9 mouse cellular contexts compared by ENCODE assay signal in genomic region chr5:135726641-135727346, GRCm38 (mm10). TPM values are rescaled to one million over a fixed set of nuclear protein-coding genes. Genes with fewer than 3 reads are reported as not detected.
DNase-seq lines count a peak whose midpoint lies in the region; ATAC-seq lines count a peak whose summit lies in the region.
"Had no signal": no experiment of that assay in that cellular context is flagged by ENCODE, and none has a peak within 500 bp of the region (broad histone marks: within the 10 kb centered on the region; RNA-seq: fewer than 3 reads in every experiment).

No protein-coding gene starts in this region.

- H3K27ac ChIP-seq in kidney, embryonic 15.5 days = 0 out of 2 replicates have a peak overlapping the region, but pooled peaks have one; percentile 37
- no peak overlapping the region for H3K27ac ChIP-seq in kidney, embryonic 14.5 days (ENCODE audit: low read depth, low read length)
- 0 out of 2 replicates have a peak overlapping the region, but pooled peaks have one; percentile 2 for H3K27ac ChIP-seq in kidney, embryonic 16.5 days (ENCODE audit: low read length)
- no peak overlapping the region for H3K27ac ChIP-seq in stomach, embryonic 15.5 days

- H3K4me2 ChIP-seq in kidney, embryonic 15.5 days = no peak overlapping the region
- no peak overlapping the region for H3K4me2 ChIP-seq in kidney, embryonic 14.5 days (replicated peaks; ENCODE audit: low read depth, low read length)
- H3K4me2 ChIP-seq in kidney, embryonic 16.5 days (replicated peaks; ENCODE audit: low read depth, low read length) = no peak overlapping the region
- peak overlapping the region; percentile 51; the same call in 1 of the 2 replicates for H3K4me2 ChIP-seq in stomach, embryonic 15.5 days

- WGBS in kidney, embryonic 15.5 days = 83% methylated on average over 2 of the region's 2 CpGs
- 84% methylated on average over 2 of the region's 2 CpGs for WGBS in kidney, embryonic 14.5 days
- WGBS in kidney, embryonic 16.5 days = 88% methylated on average over 2 of the region's 2 CpGs
- 77% methylated on average over 2 of the region's 2 CpGs for WGBS in stomach, embryonic 15.5 days

- H3K36me3 ChIP-seq in kidney, embryonic 15.5 days = peaks cover 36% of the 10 kb centered on the region
- H3K36me3 ChIP-seq in kidney, embryonic 14.5 days (ENCODE audit: control insufficient read depth, insufficient read depth, low read length) = peaks cover 36% of the 10 kb centered on the region
- peaks cover 29% of the 10 kb centered on the region for H3K36me3 ChIP-seq in kidney, embryonic 16.5 days (ENCODE audit: insufficient read depth, low read length)
- peaks cover 27% of the 10 kb centered on the region for H3K36me3 ChIP-seq in stomach, embryonic 15.5 days

- peak; percentile 71 for DNase-seq in heart, adult 8-10 months (ENCODE audit: low spot score)
- no peak for DNase-seq in spleen, postnatal 36 days (ENCODE audit: low spot score in 2 of 2)
- no peak for DNase-seq in urinary bladder, postnatal 25 days (ENCODE audit: low spot score)
- DNase-seq in thymus, postnatal 14 days = no peak
- DNase-seq: cerebellum, adult 18-20 months had no signal

- no peaks in the 10 kb centered on the region for H3K9me3 ChIP-seq in kidney, embryonic 15.5 days (replicated peaks)
- no peaks in the 10 kb centered on the region for H3K9me3 ChIP-seq in kidney, embryonic 14.5 days (ENCODE audit: control insufficient read depth, low read length)
- no peaks in the 10 kb centered on the region for H3K9me3 ChIP-seq in kidney, embryonic 16.5 days (ENCODE audit: low read length)
- no peaks in the 10 kb centered on the region for H3K9me3 ChIP-seq in stomach, embryonic 15.5 days

- H3K27me3 ChIP-seq in kidney, embryonic 15.5 days = no peaks in the 10 kb centered on the region
- no peaks in the 10 kb centered on the region for H3K27me3 ChIP-seq in kidney, embryonic 14.5 days (ENCODE audit: control insufficient read depth, insufficient read depth, low read length)
- no peaks in the 10 kb centered on the region for H3K27me3 ChIP-seq in kidney, embryonic 16.5 days (ENCODE audit: insufficient read depth, low read length)
- H3K27me3 ChIP-seq in stomach, embryonic 15.5 days (replicated peaks) = no peaks in the 10 kb centered on the region

- no peak overlapping the region for H3K4me3 ChIP-seq in kidney, embryonic 15.5 days (replicated peaks)
- H3K4me3 ChIP-seq in kidney, embryonic 14.5 days (ENCODE audit: low read length) = no peak overlapping the region
- H3K4me3 ChIP-seq in kidney, embryonic 16.5 days (ENCODE audit: low read length) = no peak overlapping the region
- H3K4me3 ChIP-seq in stomach, embryonic 15.5 days (replicated peaks) = no peak overlapping the region

- H3K9ac ChIP-seq in kidney, embryonic 15.5 days = no peak overlapping the region
- H3K9ac ChIP-seq in kidney, embryonic 14.5 days (ENCODE audit: low read depth, low read length) = no peak overlapping the region
- 0 out of 2 replicates have a peak overlapping the region, but pooled peaks have one; percentile 23 for H3K9ac ChIP-seq in kidney, embryonic 16.5 days (replicated peaks; ENCODE audit: low read length)
- no peak overlapping the region for H3K9ac ChIP-seq in stomach, embryonic 15.5 days

- no peak for ATAC-seq in kidney, embryonic 15.5 days (replicated peaks; ENCODE audit: low FRiP score)
- no peak for ATAC-seq in kidney, embryonic 14.5 days (ENCODE audit: low FRiP score, low TSS enrichment)
- no peak for ATAC-seq in kidney, embryonic 16.5 days (ENCODE audit: low FRiP score, low TSS enrichment)
- ATAC-seq in stomach, embryonic 15.5 days (ENCODE audit: insufficient read depth, low FRiP score, low read depth) = no peak

- H3K4me1 ChIP-seq in kidney, embryonic 15.5 days = peaks cover 50% of the 10 kb centered on the region
- H3K4me1 ChIP-seq in kidney, embryonic 14.5 days (ENCODE audit: control insufficient read depth, insufficient read depth, low read length) = peaks cover 24% of the 10 kb centered on the region
- peaks cover 30% of the 10 kb centered on the region for H3K4me1 ChIP-seq in kidney, embryonic 16.5 days (ENCODE audit: insufficient read depth, low read length)
- peaks cover 34% of the 10 kb centered on the region for H3K4me1 ChIP-seq in stomach, embryonic 15.5 days

RNA-seq across cellular contexts. Expression of gene Tmem120a, which starts 17.5 kb away (rescaled TPM):
- polyA plus RNA-seq in kidney, embryonic 15.5 days (2015; fragmentation: Nextera tagmentation; extraction: Ambion mirVana) = 64.2 and 68.1 TPM in 2 replicates
- 64.7 and 65.1 TPM in 2 replicates for polyA plus RNA-seq in kidney, embryonic 14.5 days (2014; fragmentation: Nextera tagmentation; extraction: Ambion mirVana)
- 10 to 100 TPM; 14.9 to 19.0 (median 16.7) TPM for total RNA-seq in heart, adult 8-10 months (2022)
- polyA plus RNA-seq in kidney, embryonic 16.5 days (2015; fragmentation: Nextera tagmentation; extraction: Ambion mirVana) = 74.7 and 75.4 TPM in 2 replicates
- polyA plus RNA-seq in stomach, embryonic 15.5 days (2015; fragmentation: Nextera tagmentation; extraction: Ambion mirVana) = 43.9 and 45.5 TPM in 2 replicates

RNA-seq across cellular contexts. Expression of gene Styxl1, which starts 51.4 kb away (rescaled TPM):
- 0.17 and 0.39 TPM in 2 replicates for polyA plus RNA-seq in kidney, embryonic 15.5 days (2015; fragmentation: Nextera tagmentation; extraction: Ambion mirVana)
- 0.19 and 0.72 TPM in 2 replicates for polyA plus RNA-seq in kidney, embryonic 14.5 days (2014; fragmentation: Nextera tagmentation; extraction: Ambion mirVana)
- total RNA-seq in heart, adult 8-10 months (2022) = not detected
- 0.42 and 0.62 TPM in 2 replicates for polyA plus RNA-seq in kidney, embryonic 16.5 days (2015; fragmentation: Nextera tagmentation; extraction: Ambion mirVana)
- 0.30 and 0.36 TPM in 2 replicates for polyA plus RNA-seq in stomach, embryonic 15.5 days (2015; fragmentation: Nextera tagmentation; extraction: Ambion mirVana)

RNA-seq across cellular contexts. Expression of gene Mdh2, which starts 51.5 kb away (rescaled TPM):
- 568 and 588 TPM in 2 replicates for polyA plus RNA-seq in kidney, embryonic 15.5 days (2015; fragmentation: Nextera tagmentation; extraction: Ambion mirVana)
- polyA plus RNA-seq in kidney, embryonic 14.5 days (2014; fragmentation: Nextera tagmentation; extraction: Ambion mirVana) = 429 and 590 TPM in 2 replicates
- 1,000 to 10,000 TPM; 1,906 to 1,974 (median 1,950) TPM for total RNA-seq in heart, adult 8-10 months (2022)
- polyA plus RNA-seq in kidney, embryonic 16.5 days (2015; fragmentation: Nextera tagmentation; extraction: Ambion mirVana) = 690 and 691 TPM in 2 replicates
- 496 and 553 TPM in 2 replicates for polyA plus RNA-seq in stomach, embryonic 15.5 days (2015; fragmentation: Nextera tagmentation; extraction: Ambion mirVana)

RNA-seq across cellular contexts. Expression of gene Por, which starts 57.0 kb away (rescaled TPM):
- polyA plus RNA-seq in kidney, embryonic 15.5 days (2015; fragmentation: Nextera tagmentation; extraction: Ambion mirVana) = 78.2 and 89.0 TPM in 2 replicates
- polyA plus RNA-seq in kidney, embryonic 14.5 days (2014; fragmentation: Nextera tagmentation; extraction: Ambion mirVana) = 51.8 and 64.2 TPM in 2 replicates
- total RNA-seq in heart, adult 8-10 months (2022) = 10 to 100 TPM; 71.5 to 84.8 (median 75.1) TPM
- 106 and 107 TPM in 2 replicates for polyA plus RNA-seq in kidney, embryonic 16.5 days (2015; fragmentation: Nextera tagmentation; extraction: Ambion mirVana)
- polyA plus RNA-seq in stomach, embryonic 15.5 days (2015; fragmentation: Nextera tagmentation; extraction: Ambion mirVana) = 99.8 and 101 TPM in 2 replicates

Comparison
In these comparisons a context has a peak if more than half of its experiments do, and no peak if none do; other contexts are left out.
1. H3K27ac ChIP-seq: peak in kidney, embryonic 15.5 days (single experiment) and kidney, embryonic 16.5 days (single experiment); none in kidney, embryonic 14.5 days (single experiment) and stomach, embryonic 15.5 days (single experiment).